Mouse (Mus musculus) stomach, embryonic 14.5 days (tissue): ENCODE results near the gene Il1rl2. TPM values are rescaled to one million over a fixed set of nuclear protein-coding genes. Genes with fewer than 3 reads are reported as not detected.
"Not testable (repeated sequence)": the region's sequence is repeated elsewhere in the genome, so short reads cannot be mapped to it uniquely, and the experiment has no call there.

ENCODE experiments used
- ATAC-seq: fragments of 200-750 bp; cut with Nextera tagmentation; 2 replicates; pipeline ENCODE4 v1.8.0; 2017; ENCODE audit warnings: low read depth, moderate TSS enrichment; ENCODE audit not compliant: insufficient number of reproducible peaks, insufficient read depth, low FRiP score
- H3K27ac ChIP-seq: fragments of 300-500 bp; sonication (generic); 2 replicates; pipeline ENCODE4 v1.5.1; 2014; ENCODE audit warnings: mild to moderate bottlenecking, low read length, moderate library complexity, mixed read lengths
- H3K27me3 ChIP-seq: fragments of 300-500 bp; sonication (generic); 2 replicates; pipeline ENCODE4 v1.6.1; 2014; ENCODE audit warnings: low read length, control low read depth, mixed read lengths; ENCODE audit not compliant: control insufficient read depth, insufficient read depth
- H3K36me3 ChIP-seq: fragments of 300-500 bp; sonication (generic); 2 replicates; pipeline ENCODE4 v1.6.1; 2014; ENCODE audit warnings: mild to moderate bottlenecking, control low read depth, low read length, moderate library complexity, mixed read lengths; ENCODE audit not compliant: control insufficient read depth, insufficient read depth
- H3K4me1 ChIP-seq: fragments of 300-500 bp; sonication (generic); 2 replicates; pipeline ENCODE4 v1.6.1; 2014; ENCODE audit warnings: low read length, control low read depth, mixed read lengths; ENCODE audit not compliant: control insufficient read depth, insufficient read depth
- H3K4me2 ChIP-seq: fragments of 300-500 bp; sonication (generic); replicated peaks from 2 replicates; pipeline ENCODE4 v1.6.1; 2014; ENCODE audit warnings: low read depth, low read length, control low read depth
- H3K4me3 ChIP-seq: fragments of 300-500 bp; sonication (generic); 2 replicates; pipeline ENCODE4 v1.5.1; 2014; ENCODE audit warnings: low read depth, low read length, control low read depth
- H3K9ac ChIP-seq: fragments of 300-500 bp; sonication (generic); replicated peaks from 2 replicates; pipeline ENCODE4 v1.6.1; 2014; ENCODE audit warnings: low read depth, mild to moderate bottlenecking, control low read depth, low read length, moderate library complexity, mixed read lengths
- H3K9me3 ChIP-seq: fragments of 300-500 bp; sonication (generic); 2 replicates; pipeline ENCODE4 v1.6.1; 2016; ENCODE audit warnings: low read depth, low read length, control low read depth; ENCODE audit not compliant: control insufficient read depth
- WGBS: fragments of 180-500 bp; shearing (Covaris S2); extraction: QIAGEN DNeasy Blood & Tissue Kit; methylation state at CpG from one replicate; pipeline ENCODE4 v1.1.7; 2014; 5-methylcytosine and 5-hydroxymethylcytosine counted together
- polyA plus RNA-seq: library from polyadenylated mRNA; unstranded; fragments of >200 nt; fragmentation: Nextera tagmentation; extraction: Ambion mirVana; gene quantifications from 2 replicates; pipeline ENCODE4 v1.2.1, GENCODE M21; 2014

Gene Il1rl2
- polyA plus RNA-seq, 1 experiment from 2014 or later: 3.2 TPM

DNA sequence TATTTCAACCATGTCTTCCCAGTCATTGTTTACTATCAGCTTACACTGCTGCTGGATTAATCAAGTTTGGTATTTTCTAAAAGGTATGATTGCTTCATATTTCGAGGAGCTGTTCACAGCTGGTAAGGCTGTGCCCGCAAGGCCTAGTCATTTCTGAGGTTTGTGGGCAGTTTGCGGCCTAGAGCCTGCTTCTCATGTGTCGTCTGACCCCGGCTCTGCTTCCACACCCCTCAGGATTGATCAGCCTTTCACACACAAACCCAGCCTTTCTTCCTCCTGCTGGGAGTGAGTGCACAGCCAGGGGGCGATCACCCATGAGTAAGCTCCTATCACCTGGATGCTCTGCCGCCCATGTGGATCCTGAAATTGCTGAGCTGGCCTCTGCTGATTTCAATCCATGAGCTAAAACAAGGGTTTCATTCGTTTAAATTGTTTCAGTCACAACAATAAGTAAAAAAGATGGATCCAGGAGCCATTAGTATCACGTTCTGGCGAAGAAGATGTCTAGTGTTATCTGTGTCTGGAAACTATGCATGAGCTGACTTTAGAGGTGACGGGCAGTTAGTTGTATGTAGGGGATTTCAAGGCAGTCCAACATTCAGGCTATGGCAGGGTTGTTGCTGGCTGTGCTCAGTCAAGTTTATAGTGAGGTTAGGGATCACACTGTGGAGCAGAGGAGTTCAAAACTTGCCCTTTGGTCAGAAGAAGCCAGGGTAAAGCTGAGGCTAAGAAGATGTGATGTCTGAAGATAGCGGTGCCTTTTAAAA lies 33.7 kb upstream of the Il1rl2 start:
- 69% methylated on average over 12 of the region's 12 CpGs for WGBS
- Histone ChIP-seq H3K9me3 (no peaks in the 10 kb centered on the region), H3K36me3 (no peaks in the 10 kb centered on the region), H3K27me3 (no peaks in the 10 kb centered on the region), H3K27ac (no peak overlapping the region), H3K9ac (no peak overlapping the region), H3K4me1 (no peaks in the 10 kb centered on the region), H3K4me3 (no peak overlapping the region), H3K4me2 (no peak overlapping the region)
- no peak for ATAC-seq

DNA sequence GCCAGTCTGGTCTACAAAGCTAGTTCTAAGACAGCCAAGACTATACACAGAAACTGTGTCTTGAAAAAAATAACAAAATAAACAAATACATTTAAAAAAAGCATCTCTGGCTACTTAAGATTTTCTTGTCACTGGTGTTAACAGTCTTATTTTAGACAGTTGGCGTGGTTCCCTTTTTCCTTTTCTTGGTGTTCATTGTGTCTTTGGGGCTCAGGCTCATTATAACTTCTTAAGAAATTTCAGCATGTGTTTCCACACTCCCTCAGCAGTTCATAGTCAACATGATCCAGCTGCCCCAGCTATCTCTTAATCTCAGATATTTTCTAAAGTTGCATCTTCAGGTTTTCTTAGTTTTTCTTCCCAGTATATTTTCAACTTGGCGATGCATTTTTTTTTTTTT lies 32.2 kb upstream of the Il1rl2 start:
- Histone ChIP-seq H3K27ac (no peak overlapping the region), H3K27me3 (no peaks in the 10 kb centered on the region), H3K4me3 (no peak overlapping the region), H3K9ac (no peak overlapping the region), H3K4me1 (no peaks in the 10 kb centered on the region), H3K4me2 (no peak overlapping the region), H3K9me3 (no peaks in the 10 kb centered on the region), H3K36me3 (no peaks in the 10 kb centered on the region)
- no peak for ATAC-seq
- WGBS: 94% methylated on average over 2 of the region's 2 CpGs

DNA sequence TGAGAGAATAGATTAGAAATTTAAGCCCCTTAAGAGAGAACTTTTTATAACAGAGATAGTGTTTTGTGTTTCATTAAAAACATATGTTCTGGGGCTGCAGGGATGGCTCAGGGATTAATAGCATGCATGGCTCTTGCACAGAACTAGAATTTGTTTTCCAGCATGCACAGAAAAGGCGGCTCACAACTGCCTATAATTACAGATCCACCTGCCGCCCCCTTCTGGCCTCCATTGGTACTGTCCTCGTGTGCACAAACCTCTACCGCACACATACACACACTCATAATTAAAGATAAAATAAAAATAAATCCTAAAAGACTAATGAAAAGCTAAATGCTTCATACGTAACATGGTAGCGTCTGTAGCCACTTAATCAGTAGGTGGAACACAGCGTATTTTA lies 30.5 kb upstream of the Il1rl2 start:
- no peak overlapping the region for H3K4me2 ChIP-seq
- 95% methylated on average over 7 of the region's 7 CpGs for WGBS

DNA sequence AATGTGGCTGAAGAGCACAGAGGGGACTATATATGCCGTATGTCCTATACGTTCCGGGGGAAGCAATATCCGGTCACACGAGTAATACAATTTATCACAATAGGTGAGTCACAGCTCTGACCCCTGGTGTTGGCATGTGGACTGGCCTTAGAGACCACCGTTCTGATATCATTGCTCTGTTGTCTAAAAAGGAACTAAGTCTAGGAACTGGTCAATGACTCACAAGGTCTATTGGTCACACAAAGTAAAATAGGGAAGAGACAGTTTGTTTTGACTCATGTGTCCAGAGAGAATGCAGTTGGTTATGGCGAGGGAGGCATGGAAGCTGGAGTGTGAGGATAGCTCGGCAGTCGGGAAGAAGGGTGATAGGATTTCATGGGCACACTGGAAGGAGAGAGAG lies 29.6 kb upstream of the Il1rl2 start:
- H3K36me3 ChIP-seq: no peaks in the 10 kb centered on the region
- H3K27ac ChIP-seq: no peak overlapping the region
- no peak overlapping the region for H3K4me2 ChIP-seq
- 82% methylated on average over 9 of the region's 9 CpGs for WGBS
- H3K27me3 ChIP-seq: no peaks in the 10 kb centered on the region
- H3K9me3 ChIP-seq: no peaks in the 10 kb centered on the region
- no peak for ATAC-seq
- H3K4me3 ChIP-seq: no peak overlapping the region
- H3K4me1 ChIP-seq: no peaks in the 10 kb centered on the region
- H3K9ac ChIP-seq: no peak overlapping the region

More for the DNA sequence above, 30.5 kb upstream of the Il1rl2 start:
- no peak for ATAC-seq
- Histone ChIP-seq H3K9me3 (no peaks in the 10 kb centered on the region), H3K4me3 (no peak overlapping the region), H3K9ac (no peak overlapping the region), H3K4me1 (no peaks in the 10 kb centered on the region), H3K36me3 (no peaks in the 10 kb centered on the region), H3K27me3 (no peaks in the 10 kb centered on the region), H3K27ac (no peak overlapping the region)

DNA sequence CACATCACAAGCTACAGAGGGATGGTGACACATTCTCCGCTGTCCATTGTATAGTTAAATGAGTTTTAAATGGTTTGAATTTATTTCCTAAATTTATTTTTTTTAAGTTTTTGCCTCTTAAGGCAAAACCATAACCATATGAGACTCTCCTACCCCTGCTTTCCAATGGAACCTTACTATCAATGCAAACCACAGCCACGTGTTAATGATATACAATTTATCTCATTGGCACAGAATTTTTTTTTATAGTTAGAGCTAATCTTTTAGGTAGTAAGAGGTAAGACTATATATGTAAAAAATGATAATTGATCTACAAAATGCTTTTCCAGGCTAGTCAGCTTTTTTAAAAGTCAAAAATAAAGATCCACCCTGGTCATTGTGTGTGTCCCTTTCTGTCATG lies 26.4 kb upstream of the Il1rl2 start:
- 82% methylated on average over 2 of the region's 2 CpGs for WGBS
- Histone ChIP-seq H3K4me1 (no peaks in the 10 kb centered on the region), H3K9ac (no peak overlapping the region), H3K4me3 (no peak overlapping the region), H3K36me3 (no peaks in the 10 kb centered on the region), H3K9me3 (no peaks in the 10 kb centered on the region), H3K4me2 (no peak overlapping the region), H3K27ac (no peak overlapping the region), H3K27me3 (no peaks in the 10 kb centered on the region)
- no peak for ATAC-seq

DNA sequence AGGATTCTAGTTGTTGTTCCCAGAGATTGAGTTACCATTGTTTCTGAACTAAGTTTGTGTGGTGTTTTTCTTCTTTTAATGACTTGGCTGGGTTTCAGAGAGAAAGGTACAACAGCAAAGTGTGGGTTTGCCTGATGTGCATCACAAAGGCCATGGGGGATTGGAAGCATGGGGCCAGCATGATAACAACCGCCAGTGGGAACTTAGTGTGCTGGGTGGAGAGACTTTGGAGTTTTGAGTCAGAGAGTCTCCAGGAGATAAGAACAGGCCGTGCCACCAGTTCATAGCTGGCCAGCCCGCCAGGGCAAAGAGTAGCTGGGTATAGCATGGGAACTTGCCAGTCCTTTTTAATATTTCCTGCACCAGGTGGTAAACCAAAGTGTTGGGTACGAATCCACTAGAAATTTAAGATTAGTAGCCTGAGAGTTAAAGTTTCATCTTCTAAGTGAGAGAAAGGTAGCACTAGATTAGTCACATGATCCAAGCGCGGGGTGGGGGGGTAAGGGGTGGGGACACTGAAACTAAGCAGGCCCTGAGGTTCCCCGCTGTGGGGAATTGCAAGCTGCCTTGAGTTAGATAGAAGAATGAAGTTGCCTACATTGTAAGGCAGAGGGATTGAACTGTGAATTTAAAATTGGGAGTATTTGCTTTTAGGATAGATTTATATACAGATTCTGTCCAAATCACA lies 21.1 kb upstream of the Il1rl2 start:
- Histone ChIP-seq H3K9me3 (no peaks in the 10 kb centered on the region), H3K36me3 (no peaks in the 10 kb centered on the region), H3K9ac (no peak overlapping the region), H3K4me2 (no peak overlapping the region), H3K4me3 (no peak overlapping the region), H3K27me3 (no peaks in the 10 kb centered on the region), H3K4me1 (no peaks in the 10 kb centered on the region), H3K27ac (no peak overlapping the region)
- no peak for ATAC-seq
- WGBS: 70% methylated on average over 7 of the region's 7 CpGs

DNA sequence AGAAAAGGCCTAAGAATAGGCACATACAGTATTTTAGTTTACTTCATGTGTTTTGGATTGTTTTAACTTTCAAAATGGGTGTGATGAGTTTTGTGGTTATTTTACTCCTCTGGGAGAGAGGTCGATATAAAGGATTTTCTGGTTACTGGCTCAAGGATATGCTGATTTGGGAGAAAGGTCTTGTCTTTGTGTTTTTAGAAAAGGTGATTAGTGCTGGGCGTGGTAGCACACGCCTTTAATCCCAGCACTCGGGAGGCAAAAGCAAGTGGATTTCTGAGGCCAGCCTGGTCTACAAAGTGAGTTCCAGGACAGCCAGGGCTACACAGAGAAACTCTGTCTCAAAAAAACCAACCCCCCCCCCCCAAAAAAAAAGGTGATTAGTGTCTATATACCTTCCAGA lies 20.1 kb upstream of the Il1rl2 start:
- not testable (repeated sequence) for H3K27me3 ChIP-seq, H3K9ac ChIP-seq, H3K4me2 ChIP-seq, H3K4me3 ChIP-seq, H3K4me1 ChIP-seq, ATAC-seq, H3K36me3 ChIP-seq, H3K9me3 ChIP-seq, H3K27ac ChIP-seq
- 78% methylated on average over 4 of the region's 4 CpGs for WGBS

DNA sequence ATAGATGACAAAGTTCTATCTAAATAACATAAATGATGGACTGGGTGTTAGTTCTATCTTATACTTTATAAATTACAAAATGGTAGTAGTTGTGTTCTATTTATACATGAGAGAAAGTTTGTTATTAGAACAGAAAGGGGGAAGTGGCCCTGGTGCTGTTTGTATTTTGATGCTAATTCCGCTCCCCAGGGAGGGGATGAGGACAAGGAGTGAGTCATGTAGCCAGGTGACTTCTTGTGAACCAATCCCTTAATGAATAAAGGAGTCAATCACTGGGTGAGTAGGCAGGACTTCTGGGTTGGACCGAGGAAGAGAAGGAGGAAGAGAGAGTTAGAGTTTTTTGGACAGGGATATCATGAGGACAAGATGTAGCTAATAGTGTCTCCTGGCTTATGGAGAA lies 18.3 kb upstream of the Il1rl2 start:
- no peaks in the 10 kb centered on the region for H3K36me3 ChIP-seq
- no peaks in the 10 kb centered on the region for H3K4me1 ChIP-seq
- H3K27ac ChIP-seq: no peak overlapping the region
- ATAC-seq: no peak
- no peaks in the 10 kb centered on the region for H3K27me3 ChIP-seq
- H3K4me3 ChIP-seq: no peak overlapping the region
- no peak overlapping the region for H3K4me2 ChIP-seq
- no peak overlapping the region for H3K9ac ChIP-seq
- WGBS: 90% methylated on average over 2 of the region's 2 CpGs
- H3K9me3 ChIP-seq: no peaks in the 10 kb centered on the region
